Mouse (Mus musculus) cerebral cortex, adult 2 months (tissue): Measurements from ENCODE around the gene Wbp2.

Source experiments
- WGBS: fragments of 180-500 bp; shearing (Covaris S2); methylation state at CpG from one replicate; pipeline ENCODE4 v1.1.7; 2018; 5-methylcytosine and 5-hydroxymethylcytosine counted together

The Wbp2 gene

DNA sequence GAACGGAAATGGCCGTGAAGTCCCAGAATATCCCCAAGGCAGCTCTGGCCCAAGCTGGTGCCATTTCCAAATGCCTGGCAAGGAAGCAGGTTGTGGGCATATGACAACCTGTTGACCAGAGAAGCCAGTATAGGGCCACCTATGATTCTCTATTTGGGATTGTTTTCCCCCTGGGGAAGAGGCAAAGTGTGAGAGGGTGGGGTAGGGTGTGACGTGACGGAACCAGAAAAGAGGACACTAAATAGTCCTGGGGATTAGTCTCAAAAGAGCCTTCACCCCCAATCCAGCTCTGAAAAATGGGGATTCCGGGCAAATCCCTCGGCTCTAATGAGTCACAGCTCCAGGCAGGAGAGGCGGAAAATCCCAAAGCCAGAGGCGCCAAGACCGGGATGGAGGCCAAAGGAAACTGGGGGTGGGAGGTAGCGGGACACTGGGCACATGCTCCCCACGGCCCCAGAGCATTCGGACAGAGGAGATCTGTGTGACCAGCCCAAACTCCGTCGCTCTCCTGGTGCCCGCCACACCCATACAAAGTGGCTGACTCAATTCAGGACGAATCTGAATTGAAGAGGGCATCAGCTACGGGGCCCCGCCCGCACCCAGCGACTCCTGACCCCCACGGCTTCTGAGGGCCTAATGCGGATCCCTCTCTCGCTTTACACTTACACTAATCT is 21.8 kb upstream of the Wbp2 start:
- WGBS: 9% methylated on average over 23 of the region's 23 CpGs

DNA sequence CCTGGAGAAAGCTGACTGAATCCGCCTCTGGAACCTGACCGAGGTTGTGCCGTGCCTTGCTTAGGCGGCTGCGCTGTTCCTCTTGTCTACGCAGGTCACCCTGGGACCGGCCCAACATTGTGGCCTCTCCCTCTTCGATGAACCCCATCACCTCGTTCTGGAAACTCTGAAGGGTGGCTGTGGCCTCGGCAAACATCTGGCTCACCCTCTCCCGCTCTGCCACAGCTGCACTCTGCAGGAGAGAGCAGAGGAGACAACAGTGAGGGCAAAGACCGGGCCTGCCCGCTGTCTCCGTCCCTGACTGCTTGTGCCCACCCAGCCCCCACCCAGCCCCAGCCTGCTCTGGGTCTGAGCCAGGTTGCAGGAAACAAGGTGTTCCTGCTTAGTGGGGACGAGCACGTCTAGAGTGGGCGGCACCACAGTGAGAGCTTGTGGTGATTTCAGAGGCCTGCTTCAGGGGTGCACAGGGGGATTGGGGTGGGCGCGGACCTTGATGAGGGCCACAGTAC is 21.0 kb upstream of the Wbp2 start:
- WGBS: 38% methylated on average over 19 of the region's 19 CpGs

DNA sequence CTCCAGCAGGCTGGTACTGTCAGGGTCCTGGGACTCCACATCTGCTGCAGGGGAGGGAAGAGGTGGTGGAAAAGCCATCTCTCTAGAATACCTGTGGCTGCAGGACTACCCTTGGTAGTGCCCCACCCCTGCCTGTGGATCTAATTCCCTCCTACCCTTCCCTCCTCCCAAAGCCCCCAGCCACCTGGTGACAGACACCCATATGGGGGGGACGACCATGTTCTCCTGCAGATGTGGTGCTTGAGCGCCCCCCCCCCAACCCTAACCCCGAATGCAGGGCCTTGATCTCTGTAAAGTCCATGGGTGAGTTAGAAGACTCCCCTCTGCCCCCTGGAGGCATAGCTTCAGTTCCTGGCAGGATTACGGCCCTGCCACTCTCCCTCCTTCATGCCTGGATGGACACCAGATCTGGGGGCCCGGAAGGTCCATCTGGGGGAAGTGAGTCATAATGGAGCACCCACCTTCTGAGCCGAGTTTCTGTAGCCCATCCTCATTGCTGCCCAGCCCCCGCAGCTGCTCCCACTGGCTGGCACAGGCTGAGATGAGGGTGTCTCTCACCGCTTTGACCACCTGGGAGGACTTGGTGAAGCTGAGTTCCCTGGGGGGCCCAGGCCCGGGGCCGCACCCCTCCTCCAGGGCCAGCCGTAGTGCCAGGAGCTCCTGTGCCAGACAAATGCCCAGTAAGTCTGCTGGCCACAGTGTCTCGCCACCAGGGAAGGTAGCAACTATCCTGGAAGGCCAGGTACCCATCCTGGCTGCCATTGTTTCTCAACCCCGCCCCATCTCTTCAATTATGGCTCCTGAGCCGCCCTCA is 20.4 kb upstream of the Wbp2 start:
- 33% methylated on average over 14 of the region's 14 CpGs for WGBS

DNA sequence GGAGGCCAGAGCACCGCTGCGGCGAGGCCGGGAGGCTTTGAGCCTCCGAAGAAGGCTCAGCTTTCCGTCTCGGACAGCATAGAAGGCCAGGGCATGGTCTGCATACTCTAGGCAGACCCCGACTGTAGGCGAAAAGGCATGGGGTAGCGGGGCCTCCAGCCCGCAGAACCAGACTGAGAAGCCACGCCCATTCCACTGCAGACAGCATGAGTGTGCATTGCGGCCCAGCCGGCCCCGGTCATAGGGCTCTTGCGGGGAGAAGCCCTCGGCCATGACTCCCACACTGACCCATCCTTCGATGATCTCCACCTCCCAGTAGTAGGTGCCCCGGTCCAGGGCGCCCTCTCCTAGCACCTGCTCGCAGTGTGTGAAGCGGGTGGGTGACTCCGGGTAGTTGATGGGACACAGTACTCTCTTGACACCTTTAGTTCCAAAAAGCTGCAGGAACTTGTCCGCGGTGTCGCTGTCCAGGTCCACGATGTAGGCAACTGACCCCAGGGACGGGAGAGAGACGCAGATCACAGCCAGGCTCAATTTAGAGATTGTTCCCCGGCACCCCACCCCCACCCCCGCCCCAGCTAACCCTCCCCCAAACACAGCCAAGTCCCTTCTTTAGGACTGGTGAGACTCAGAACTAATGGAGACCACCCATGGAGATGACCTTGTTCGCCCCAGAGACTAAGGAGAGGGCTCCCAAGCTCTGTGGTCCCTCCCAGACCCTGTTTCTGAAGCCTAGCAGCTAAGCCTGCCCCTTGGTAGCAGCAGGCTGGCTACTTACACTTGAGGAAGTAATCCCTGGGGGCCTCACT is 19.6 kb upstream of the Wbp2 start:
- 57% methylated on average over 32 of the region's 32 CpGs for WGBS

DNA sequence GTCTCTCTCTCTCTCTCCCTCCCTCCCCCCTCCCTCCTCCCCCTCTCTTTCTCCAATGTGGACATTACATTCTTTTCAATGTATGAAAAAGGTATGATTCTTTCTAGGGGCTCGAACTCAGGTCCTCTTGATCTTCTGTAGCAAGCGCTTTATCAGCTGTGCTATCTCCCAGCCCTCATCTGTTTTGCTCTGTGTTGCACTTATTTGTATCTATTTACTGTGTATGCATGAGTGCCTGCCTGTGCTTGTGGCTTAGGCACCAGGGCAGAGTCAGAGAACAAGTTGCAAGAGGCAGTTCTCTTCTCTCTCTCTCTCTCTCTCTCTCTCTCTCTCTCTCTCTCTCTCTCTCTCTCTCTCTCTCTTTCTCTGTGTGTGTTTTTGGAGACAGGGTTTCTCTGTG is 18.3 kb upstream of the Wbp2 start:
- WGBS: 97% methylated on average over 2 of the region's 2 CpGs

DNA sequence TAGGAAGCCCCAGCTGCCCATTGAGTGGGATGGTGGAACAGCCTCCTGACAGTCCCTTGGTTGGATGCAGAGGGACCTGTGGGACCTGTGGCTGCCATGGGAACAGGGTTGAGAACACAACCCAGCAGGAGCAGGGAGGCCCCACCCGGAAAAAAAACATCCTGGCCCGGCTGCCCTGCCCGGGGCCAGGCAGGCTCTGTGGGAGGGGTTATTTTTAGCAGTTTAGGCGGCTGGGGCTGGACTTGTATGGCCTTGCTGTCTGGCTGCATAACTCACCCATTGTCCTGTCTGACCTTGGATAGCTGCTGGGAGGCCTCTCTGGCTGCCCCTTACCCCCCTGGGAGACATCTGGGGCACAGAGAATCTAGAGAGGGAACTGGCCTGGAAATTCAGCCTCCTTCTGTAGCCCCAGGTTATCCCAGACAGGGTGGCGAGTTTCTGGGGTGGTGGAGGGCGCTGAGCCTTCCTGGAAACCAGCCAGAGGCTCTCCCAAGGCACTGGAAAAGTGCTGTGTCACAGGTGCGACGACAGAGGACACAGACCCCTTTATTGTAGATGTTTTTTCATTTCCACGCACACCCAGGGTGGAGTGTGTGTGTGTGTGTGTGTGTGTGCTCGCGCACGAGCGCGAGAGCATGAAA is 17.3 kb upstream of the Wbp2 start:
- WGBS: 27% methylated on average over 14 of the region's 14 CpGs

DNA sequence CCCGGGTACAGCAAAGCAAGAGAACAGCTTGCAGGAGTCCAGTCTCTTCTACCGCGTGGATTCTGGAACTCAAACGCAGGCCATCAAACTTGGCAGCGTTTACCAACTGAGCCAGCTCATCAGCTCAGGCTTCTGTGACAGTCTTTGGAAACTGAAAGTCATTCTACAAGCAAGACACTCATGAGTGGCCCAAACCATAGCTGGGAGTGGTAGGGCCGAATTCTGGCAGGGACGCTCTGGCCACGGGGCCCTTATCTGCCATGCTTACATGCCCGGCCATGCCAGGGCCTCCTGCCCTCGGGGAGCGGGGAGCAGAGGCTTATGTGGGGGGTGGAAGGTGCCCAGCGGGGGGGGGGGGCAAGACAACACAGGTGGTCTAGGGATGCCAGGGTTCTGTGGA is 16.8 kb upstream of the Wbp2 start:
- 44% methylated on average over 12 of the region's 12 CpGs for WGBS

DNA sequence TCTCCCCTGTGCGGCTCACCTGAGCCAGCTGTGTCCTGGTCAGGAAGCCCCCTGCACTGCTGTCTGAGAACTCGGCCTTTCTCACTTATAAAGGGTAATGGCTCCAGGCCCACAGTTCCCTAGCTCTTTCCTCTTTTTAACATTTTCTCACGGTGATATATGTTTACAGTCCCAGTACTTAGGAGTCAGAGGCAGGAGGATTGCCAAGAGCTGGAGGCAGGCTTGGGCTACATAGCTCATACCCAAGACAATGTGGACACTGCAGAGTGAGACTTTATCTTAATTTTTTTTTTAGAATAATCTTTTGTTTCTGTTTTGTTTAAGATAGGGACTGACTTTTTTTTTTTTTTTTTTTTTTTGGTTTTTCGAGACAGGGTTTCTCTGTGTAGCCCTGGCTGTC is 15.7 kb upstream of the Wbp2 start:
- 60% methylated on average over 3 of the region's 4 CpGs for WGBS

DNA sequence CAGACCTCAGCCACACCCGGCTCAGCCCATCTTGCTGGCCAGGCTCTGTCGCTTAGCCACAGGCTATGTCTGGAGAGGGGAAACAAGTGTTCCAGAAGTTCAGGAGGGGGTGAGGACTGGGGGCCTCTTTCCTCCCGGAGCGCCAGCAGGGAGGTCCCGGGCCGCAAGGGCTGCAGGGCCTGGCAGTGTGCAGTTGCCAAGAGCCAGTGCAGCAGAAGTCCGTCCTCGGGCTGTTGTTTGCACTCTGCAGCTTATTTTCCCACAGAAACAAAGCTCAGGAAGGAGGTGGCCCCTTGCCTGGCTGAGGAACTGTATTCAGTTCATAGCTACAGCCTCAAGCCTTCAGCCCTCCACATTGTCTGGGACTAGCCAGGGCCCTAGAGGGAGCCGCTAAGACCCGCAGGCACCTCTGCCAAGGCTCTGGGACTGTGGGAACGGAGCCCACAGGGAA is 15.2 kb upstream of the Wbp2 start:
- WGBS: 53% methylated on average over 11 of the region's 11 CpGs

DNA sequence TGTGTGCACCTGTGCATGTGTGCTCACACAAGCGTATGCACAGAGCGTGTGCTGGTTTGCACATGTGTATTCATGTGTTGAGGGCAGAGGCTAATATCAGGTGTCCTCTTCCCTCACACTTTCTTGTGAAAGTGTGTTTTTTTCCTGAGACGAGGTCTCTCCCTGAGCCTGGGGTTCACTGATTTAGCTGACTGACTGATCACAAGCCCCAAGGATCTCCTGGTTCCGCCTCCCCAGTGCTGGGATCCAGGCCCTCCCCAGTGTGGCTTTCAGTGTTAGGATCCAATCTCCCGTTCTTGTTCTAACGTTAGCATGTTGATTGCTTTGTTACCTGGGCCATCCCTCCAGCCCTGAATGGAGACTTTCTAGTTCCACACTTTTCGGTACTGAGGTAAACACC is 14.0 kb upstream of the Wbp2 start:
- 87% methylated on average over 7 of the region's 7 CpGs for WGBS

DNA sequence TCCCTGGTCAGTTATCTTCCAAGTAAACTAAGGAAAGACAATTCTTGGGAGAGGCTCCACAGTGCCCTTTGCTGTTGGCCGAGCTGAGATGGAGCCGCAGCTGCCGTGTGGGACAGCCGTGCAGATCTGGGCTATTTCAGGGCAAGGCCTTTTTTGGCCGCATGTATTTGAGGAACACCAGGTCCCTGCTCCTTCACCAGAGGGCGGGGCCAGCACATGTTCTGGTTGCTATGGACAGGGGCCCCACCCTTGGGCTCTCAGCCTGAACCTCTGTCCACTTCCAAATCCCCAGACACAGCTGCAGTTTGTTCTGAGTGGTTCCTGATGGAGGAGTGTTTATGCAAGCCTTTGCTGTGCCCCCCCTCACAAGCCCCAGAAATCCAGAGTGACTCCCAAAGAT is 13.6 kb upstream of the Wbp2 start:
- WGBS: 64% methylated on average over 6 of the region's 6 CpGs

DNA sequence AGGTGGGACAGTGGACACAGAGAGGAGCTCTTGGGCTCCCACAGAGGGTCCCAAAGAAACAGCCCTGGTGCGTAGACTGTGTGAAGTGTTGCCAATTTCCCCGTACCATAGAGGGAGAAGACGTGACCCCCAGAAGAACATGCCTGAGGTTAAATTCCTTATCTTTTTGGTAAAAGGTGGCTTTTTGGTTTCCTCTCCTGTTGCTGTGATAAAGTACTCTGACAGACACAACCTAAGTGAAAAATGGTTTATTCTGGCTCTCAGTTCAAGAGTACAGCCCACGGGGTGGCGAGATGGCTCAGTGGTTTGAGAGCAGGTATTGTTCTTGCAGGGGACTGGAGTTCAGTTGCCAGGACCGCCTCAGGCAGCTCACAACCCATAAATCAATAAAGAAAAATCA is 12.7 kb upstream of the Wbp2 start:
- 86% methylated on average over 6 of the region's 6 CpGs for WGBS

DNA sequence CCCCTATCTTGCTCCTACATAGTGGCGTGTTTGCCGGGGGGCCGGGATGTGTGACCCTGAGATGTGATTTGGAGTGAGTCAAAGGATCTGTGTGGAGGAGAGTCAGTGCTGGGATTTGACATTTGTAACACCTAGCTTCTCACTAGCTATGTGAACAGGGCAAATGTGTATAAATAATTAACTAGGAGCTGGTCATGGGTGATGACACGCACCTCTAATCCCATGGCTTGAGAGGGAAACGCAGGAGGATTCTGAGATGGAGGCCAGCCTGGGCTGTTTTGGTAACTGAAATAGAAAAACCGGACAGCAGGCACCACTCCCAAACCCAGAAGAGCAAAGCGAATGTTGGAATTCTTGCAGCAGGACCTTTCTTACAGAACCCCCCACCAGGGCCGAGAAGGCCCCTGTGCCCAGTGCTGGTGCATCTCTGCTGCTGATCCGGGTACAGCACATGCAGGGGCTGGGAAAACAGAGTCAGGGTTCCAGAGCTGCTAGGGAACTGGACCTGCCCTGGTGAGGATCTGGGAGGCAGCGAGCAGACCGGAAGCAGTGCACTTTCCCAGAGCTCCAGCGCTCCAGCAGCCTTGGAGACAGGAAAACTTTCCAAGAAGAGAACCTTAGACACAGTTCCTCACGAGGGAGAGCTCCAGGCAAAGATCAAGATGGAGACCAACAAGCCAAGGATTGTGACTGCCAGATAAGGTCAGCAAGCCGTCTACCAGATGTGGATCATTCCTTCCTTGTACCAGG is 12.1 kb upstream of the Wbp2 start:
- 76% methylated on average over 14 of the region's 14 CpGs for WGBS

DNA sequence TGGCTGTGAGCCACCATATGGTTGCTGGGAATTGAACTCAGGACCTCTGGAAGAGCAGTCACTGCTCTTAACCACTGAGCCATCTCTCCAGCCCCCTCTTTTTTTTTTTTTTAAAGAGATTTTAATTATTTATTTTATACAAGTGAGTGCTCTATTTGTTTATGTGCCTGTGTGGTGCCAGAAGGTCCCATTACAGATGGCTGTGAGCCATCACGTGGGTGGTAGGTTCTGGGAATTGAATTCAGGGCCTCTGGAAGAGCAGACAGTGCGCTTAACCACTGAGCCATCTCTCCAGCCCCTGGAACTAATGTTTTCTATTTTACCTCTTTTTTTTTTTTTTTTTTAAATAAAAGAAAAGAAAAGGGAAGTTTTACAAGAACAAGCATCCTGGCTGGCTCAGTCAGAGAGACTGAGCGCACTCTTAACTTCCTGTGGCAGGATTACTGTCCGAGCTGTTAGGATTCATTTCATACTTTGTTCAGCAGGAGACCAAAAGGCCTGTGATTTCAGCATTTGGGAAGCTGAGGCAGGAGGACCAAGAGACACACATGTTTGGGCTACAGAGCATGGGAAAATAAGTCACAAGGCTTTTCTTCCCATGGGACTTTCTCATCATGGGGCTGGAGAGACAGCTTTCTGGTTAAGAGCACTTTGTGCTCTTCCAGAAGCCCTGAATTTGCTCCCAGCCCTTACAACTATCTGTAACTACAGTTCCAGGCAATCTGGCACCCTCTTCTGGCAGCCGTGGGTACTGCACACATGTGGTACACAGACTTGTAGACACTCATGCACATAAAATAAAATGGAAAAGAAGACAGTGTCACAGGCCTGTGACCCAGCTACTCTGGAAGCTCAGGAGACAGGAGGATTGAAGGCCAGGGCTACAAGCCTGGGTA is 9.7 kb upstream of the Wbp2 start:
- WGBS: 80% methylated on average over 5 of the region's 5 CpGs

DNA sequence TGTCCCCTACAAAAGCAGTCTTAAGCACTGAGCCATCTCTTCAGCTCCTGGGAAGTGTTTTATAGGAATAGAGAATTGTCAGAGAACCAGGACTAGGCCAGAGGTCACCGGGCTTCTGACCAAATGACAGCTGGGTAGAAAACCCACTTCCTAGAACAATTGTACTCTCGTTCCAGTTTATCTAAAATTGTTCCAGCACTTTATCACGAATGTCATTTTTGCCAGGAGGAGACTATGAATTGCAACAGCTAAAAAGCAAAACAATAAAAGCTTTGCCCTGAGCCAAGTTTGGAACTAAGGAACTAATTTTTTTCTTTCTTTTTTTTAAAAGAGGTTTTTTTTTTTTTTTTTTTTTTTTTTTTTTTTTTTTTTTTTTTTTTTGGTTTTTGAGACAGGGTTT is 8.8 kb upstream of the Wbp2 start:
- WGBS: 56% methylated on average over 3 of the region's 3 CpGs

DNA sequence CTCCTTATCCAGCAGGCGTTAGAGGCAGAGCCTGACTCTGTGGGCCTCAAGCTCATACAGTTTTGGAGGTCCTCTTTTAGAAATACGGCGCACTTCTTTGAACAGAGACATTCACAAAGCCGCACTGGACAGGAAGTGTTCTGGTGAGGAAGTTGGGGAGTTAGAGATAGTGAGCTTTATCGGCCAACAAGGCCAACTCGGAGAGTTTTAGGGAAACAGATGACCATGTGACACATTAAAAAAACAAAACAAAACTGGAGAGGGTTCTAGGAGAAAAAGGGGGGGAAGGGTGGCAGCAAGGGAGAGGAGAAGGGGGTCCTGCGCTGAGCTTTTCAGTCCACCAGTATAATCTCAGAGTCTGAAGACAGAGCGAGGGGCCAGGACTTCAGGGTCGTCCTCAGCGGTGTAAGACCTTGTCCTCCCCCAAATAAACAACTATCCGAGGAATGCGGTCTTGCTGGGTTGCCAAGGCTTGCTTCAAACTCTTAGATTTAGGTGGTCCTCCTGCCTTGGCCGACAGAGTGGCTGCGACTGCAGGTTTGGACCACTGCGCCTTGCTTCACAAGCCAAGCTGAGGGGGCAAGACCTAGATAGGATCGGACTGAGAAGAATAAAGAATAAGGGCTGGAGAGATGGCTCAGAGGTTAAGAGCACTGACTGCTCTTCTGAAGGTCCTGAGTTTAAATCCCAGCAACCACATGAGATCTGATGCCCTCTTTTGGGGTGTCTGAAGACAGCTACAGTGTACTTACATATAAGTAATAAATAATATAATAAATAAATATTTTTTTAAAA is 7.2 kb upstream of the Wbp2 start:
- WGBS: 68% methylated on average over 16 of the region's 16 CpGs

DNA sequence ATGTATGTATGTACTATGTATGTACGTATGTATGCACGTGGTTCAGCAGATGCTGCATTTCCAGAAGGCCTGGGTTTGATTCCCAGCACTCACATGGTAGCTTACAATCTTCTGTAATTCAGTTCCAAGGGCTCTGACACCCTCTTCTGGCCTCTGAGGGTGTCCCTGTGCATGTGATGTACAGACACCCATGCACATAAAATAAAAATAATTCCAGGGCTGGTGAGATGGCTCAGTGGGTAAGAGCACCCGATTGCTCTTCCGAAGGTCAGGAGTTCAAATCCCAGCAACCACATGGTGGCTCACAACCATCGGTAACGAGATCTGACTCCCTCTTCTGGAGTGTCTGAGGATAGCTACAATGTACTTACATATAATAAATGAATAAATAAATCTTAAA is 6.2 kb upstream of the Wbp2 start:
- 95% methylated on average over 6 of the region's 6 CpGs for WGBS

DNA sequence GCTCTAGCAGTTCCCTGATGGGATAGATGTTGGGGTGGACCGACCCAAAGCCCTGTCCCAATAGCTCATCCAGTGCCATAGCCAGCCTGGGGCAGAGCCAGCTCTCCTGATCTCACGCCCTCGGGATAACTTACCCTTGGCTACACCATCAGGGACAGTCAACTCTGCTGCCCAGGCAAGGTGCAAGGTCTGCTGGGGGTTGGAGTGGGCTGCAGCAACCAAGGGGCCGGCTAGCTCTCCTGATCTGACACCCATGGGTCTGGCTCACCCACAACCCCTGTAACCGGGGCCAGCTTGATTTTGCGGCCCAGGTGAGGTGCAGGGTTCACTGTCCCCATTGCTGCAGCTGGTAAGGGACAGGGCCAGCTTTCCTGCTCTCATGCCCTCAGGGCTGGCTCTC is 4.8 kb upstream of the Wbp2 start:
- WGBS: 84% methylated on average over 6 of the region's 6 CpGs

DNA sequence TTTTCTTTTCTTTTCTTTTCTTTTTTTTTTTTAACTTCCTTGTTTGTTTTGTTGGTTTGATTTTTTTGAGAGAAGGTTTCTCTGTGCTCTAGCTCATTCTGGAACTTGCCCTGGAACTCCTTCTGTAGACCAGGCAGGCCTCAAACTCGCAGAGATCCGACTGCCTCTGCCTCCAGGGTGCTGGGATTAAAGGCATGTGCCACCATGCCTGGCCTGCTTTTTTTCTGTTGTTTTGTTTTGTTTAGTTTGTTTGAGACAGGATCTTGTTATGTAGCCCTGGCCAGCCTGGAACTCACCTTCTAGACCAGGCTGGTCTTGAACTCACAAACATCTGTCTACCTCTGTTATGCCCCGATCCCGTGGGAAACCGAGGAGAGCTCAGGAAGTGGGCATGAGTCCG is 2.8 kb upstream of the Wbp2 start:
- 92% methylated on average over 6 of the region's 6 CpGs for WGBS
